Mouse (Mus musculus) E14TG2a.4 (cell line): ENCODE results near the gene Cd28.

Experiments used
- CTCF ChIP-seq: conservative IDR thresholded peaks from 2 replicates; pipeline ENCODE4 v1.5.1; 2014; ENCODE audit warnings: low read length
- NANOG ChIP-seq: IDR thresholded peaks from 2 replicates; pipeline ENCODE4 v1.6.1; 2014; ENCODE audit warnings: borderline replicate concordance, low read length, mixed read lengths

GRCm38 (mm10) chr1:60776906-60777305 lies 60.3 kb downstream of the Cd28 start:
- TF ChIP-seq CTCF (no peak), NANOG (no peak)
